Mouse (Mus musculus) splenic B cell, adult 2 months (primary cell): ENCODE data around the gene Sufu.
A peak's percentile ranks its signal among the peaks of the same experiment; 100 is the strongest.

Experiments
- DNase-seq: peaks from one replicate; pipeline ENCODE4 v3.0.0-alpha.2; 2011; ENCODE audit warnings: low read depth, low spot score
- H3K27me3 ChIP-seq: 2 replicates; pipeline ENCODE4 v1.6.1; 2012; ENCODE audit warnings: mild to moderate bottlenecking, low read length, moderate library complexity, mixed read lengths; ENCODE audit not compliant: control insufficient read depth, poor library complexity, insufficient read depth, severe bottlenecking
- H3K36me3 ChIP-seq: 2 replicates; pipeline ENCODE4 v1.6.1; 2012; ENCODE audit warnings: mild to moderate bottlenecking, low read length, moderate library complexity, mixed read lengths; ENCODE audit not compliant: control insufficient read depth, poor library complexity, insufficient read depth, severe bottlenecking

The Sufu gene

DNA sequence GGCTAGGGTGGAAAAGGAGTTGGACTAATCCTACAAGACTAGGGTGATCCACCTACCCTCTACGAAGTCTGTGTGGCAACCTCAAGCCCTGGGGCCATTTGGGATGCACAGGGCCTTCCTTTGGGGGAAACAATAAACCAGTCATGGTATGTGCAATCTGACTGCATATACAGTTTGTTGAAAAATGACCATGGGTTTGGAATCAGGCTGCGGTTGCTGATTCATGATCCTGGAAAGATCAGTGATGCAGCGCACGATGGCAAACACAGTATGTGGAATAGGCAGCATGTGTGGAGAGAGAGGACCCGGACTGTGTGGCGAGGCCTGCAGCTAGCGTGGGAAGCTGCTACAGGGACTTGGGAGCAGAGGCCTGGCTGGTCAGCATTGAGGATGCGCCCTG lies 58.9 kb downstream of the Sufu start:
- DNase-seq, result no peak
- Histone ChIP-seq H3K27me3 (no peaks in the 10 kb centered on the region), H3K36me3 (no peaks in the 10 kb centered on the region; the same call in 1 of the 2 replicates)

- no peaks in the 10 kb centered on the region; the same call in 1 of the 2 replicates for H3K36me3 ChIP-seq
- H3K27me3 ChIP-seq, result no peaks in the 10 kb centered on the region
- no peak for DNase-seq
Measured at GRCm38 (mm10) chr19:46456018-46456735, 59.5 kb downstream of the Sufu start.

- no peaks in the 10 kb centered on the region for H3K27me3 ChIP-seq
Measured at GRCm38 (mm10) chr19:46457798-46458197, 61.1 kb downstream of the Sufu start.

DNA sequence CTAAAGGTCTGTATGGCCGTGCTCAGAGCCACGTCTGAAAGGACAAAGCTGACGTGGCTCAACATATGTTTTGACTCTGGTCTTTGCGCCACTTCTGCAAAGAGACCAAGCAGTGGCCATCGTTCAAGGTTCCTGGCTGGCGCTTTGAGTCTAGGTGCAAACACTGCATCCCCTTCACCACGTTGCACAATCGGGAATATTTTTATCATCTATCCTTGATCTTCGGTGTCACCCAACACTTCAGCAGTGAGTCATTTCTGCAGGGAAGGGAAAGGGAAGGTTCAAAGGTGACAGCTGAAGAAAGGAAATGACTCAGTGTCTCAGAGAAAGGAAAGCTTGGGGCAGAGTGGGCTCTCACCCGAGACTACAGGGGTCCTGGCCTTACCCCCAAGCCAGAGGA lies 62.6 kb downstream of the Sufu start:
- H3K36me3 ChIP-seq, result no peaks in the 10 kb centered on the region; the same call in 1 of the 2 replicates
- H3K27me3 ChIP-seq, result no peaks in the 10 kb centered on the region
- no peak for DNase-seq

More at GRCm38 (mm10) chr19:46457798-46458197, 61.1 kb downstream of the Sufu start:
- H3K36me3 ChIP-seq, result no peaks in the 10 kb centered on the region; the same call in 1 of the 2 replicates
- DNase-seq, result no peak

GRCm38 (mm10) chr19:46459889-46460288 lies 63.2 kb downstream of the Sufu start:
- Histone ChIP-seq H3K27me3 (no peaks in the 10 kb centered on the region), H3K36me3 (no peaks in the 10 kb centered on the region; the same call in 1 of the 2 replicates)
- no peak for DNase-seq

DNA sequence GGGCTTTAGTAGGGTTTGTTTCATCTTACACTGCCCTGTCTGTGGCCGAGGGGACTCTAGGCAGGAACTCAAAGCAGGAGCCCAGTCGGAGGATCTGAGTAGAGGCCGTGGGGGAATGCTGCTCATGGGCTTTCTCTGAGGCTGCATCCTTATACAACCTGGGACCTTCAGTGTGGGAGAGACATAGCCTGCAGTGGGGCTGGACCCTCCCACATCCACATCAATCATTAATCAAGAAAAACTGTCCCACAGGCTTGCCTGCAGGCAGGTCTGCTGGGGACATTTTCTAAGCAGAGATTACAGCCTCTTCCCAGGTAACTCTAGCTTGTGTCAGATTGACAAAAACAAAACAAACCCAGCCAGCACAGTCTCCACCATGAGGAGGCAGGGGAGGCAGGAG lies 65.9 kb downstream of the Sufu start:
- Histone ChIP-seq H3K36me3 (no peaks in the 10 kb centered on the region; the same call in 1 of the 2 replicates), H3K27me3 (no peaks in the 10 kb centered on the region)
- no peak for DNase-seq

- H3K27me3 ChIP-seq, result no peaks in the 10 kb centered on the region
- H3K36me3 ChIP-seq, result no peaks in the 10 kb centered on the region
- peak; percentile 58 for DNase-seq
Measured at GRCm38 (mm10) chr19:46463446-46463845, 66.8 kb downstream of the Sufu start.

DNA sequence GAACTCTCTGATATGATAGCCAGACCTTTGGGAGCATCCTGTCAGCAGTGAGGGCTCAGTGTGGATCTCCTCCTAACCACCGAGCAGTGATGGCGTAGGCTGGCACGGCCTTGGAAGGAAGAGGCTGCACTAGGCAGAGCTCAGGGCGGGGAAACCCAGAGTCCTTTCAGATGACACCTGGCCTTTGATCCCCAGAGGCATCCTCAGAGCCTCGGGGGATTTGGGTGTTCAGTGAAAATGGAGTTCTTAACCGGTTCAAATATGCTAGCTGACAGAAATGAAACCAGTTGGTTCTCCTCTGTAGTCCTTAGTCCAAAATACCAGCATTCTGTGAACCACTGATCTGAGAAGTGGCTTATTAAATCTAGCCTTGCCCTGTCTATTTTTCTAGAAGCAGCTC lies 69.5 kb downstream of the Sufu start:
- DNase-seq, result peak; percentile 96

DNA sequence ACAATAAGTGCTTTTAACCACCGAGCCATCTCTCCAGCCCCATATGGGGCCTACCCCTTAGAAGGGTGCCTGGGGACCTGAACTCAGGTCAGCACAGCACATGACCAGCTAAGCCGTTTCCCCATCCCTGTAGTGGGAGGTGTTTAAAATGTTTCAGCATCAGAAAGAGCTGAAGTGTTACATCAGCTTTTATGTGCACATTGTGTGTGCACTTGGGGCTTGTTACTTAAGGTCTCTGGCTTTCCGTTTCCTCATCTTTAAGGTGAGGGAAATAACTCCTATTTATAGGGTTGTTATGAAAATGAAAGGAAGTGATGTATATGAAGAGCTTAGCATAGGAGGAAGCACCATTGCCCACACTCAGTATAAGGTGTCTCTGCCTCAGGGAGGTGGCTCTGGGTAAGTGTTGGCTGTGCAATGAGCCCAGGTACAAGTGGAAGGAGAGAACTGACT lies 70.4 kb downstream of the Sufu start:
- no peaks in the 10 kb centered on the region for H3K27me3 ChIP-seq
- peak; percentile 83 for DNase-seq
- H3K36me3 ChIP-seq, result no peaks in the 10 kb centered on the region

More for the DNA sequence above, 69.5 kb downstream of the Sufu start:
- Histone ChIP-seq H3K36me3 (no peaks in the 10 kb centered on the region), H3K27me3 (no peaks in the 10 kb centered on the region)

- H3K36me3 ChIP-seq, result peaks cover 5% of the 10 kb centered on the region; the same call in 1 of the 2 replicates
- no peaks in the 10 kb centered on the region for H3K27me3 ChIP-seq
- no peak for DNase-seq
Measured at GRCm38 (mm10) chr19:46470364-46471240, 73.9 kb downstream of the Sufu start.

GRCm38 (mm10) chr19:46471324-46472093 lies 74.8 kb downstream of the Sufu start:
- H3K36me3 ChIP-seq, result peaks cover 7% of the 10 kb centered on the region; the same call in 1 of the 2 replicates
- no peaks in the 10 kb centered on the region for H3K27me3 ChIP-seq
- no peak for DNase-seq

- no peak for DNase-seq
- Histone ChIP-seq H3K36me3 (peaks cover 20% of the 10 kb centered on the region; the same call in 1 of the 2 replicates), H3K27me3 (no peaks in the 10 kb centered on the region)
Measured at GRCm38 (mm10) chr19:46477432-46477845, 80.7 kb downstream of the Sufu start.

GRCm38 (mm10) chr19:46478242-46478641 lies 81.5 kb downstream of the Sufu start:
- DNase-seq, result no peak
- Histone ChIP-seq H3K27me3 (no peaks in the 10 kb centered on the region), H3K36me3 (peaks cover 20% of the 10 kb centered on the region; the same call in 1 of the 2 replicates)

DNA sequence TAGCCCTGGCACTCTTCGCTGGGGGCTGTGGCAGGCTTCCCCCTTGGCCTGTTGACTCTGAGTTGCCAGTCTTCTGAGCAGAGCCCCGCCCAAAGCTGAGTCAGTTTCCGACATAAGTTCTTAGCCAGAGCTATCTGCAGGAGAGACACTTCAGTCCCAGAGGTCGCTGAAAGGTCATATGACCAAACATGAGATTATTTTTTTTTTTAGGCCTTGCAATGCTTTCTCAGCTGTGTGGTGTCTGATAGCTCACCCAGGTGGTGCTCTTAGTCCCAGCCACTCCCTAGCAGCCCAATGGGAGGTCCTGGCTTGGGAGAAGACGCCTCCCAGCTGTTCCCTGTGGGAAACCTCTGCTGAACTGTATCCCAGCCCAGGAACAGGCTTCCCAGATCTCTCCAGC lies 82.1 kb downstream of the Sufu start:
- no peak for DNase-seq
- peaks cover 20% of the 10 kb centered on the region; the same call in 1 of the 2 replicates for H3K36me3 ChIP-seq
- no peaks in the 10 kb centered on the region for H3K27me3 ChIP-seq
